Mouse (Mus musculus): ENCODE results near the gene Ppp1r16b. TPM values are rescaled to one million over a fixed set of nuclear protein-coding genes. Genes with fewer than 3 reads are reported as not detected.

Ppp1r16b gene
- polyA plus RNA-seq, 1 experiment = 3.7 TPM

- H3K27ac ChIP-seq (ENCODE audit: insufficient read depth, low read length) = no peak overlapping the region
Measured at GRCm38 (mm10) chr2:158643791-158644190, 21.4 kb upstream of the Ppp1r16b start.

GRCm38 (mm10) chr2:158651159-158651908 lies 13.9 kb upstream of the Ppp1r16b start:
- TF ChIP-seq EP300 (IDR thresholded peaks at IDR 0.05; ENCODE audit: insufficient read depth, low read depth, low read length) = no peak
- no peak for TF ChIP-seq POLR2A (IDR thresholded peaks at IDR 0.05; ENCODE audit: insufficient read depth, low read length)
- TF ChIP-seq CTCF (IDR thresholded peaks at IDR 0.05; ENCODE audit: low read depth, low read length) = no peak
- no peak overlapping the region for H3K4me3 ChIP-seq (ENCODE audit: low read depth, low read length)
- no peak overlapping the region for H3K27ac ChIP-seq (ENCODE audit: insufficient read depth, low read length)
- no peaks in the 10 kb centered on the region for H3K27me3 ChIP-seq (ENCODE audit: control insufficient read depth, insufficient read depth, low read length, poor library complexity, severe bottlenecking)
- H3K36me3 ChIP-seq (ENCODE audit: control insufficient read depth, insufficient read depth, low read length, poor library complexity, severe bottlenecking) = no peaks in the 10 kb centered on the region
- H3K9ac ChIP-seq (ENCODE audit: low read depth, poor library complexity, severe bottlenecking) = no peak overlapping the region
- no peaks in the 10 kb centered on the region for H3K9me3 ChIP-seq (replicated peaks; ENCODE audit: control insufficient read depth, insufficient read depth, low read length, poor library complexity, severe bottlenecking)
- H3K4me1 ChIP-seq (ENCODE audit: control insufficient read depth, insufficient read depth, low read length) = no peaks in the 10 kb centered on the region

More at GRCm38 (mm10) chr2:158643791-158644190, 21.4 kb upstream of the Ppp1r16b start:
- Histone ChIP-seq H3K9me3 (replicated peaks; ENCODE audit: control insufficient read depth, insufficient read depth, low read length, poor library complexity, severe bottlenecking) (no peaks in the 10 kb centered on the region), H3K4me3 (ENCODE audit: low read depth, low read length) (no peak overlapping the region), H3K36me3 (ENCODE audit: control insufficient read depth, insufficient read depth, low read length, poor library complexity, severe bottlenecking) (0 out of 2 replicates have a peak, but pooled peaks cover 5% of the 10 kb centered on the region), H3K4me1 (ENCODE audit: control insufficient read depth, insufficient read depth, low read length) (no peaks in the 10 kb centered on the region), H3K27me3 (ENCODE audit: control insufficient read depth, insufficient read depth, low read length, poor library complexity, severe bottlenecking) (no peaks in the 10 kb centered on the region), H3K9ac (ENCODE audit: low read depth, poor library complexity, severe bottlenecking) (no peak overlapping the region)
- TF ChIP-seq POLR2A (IDR thresholded peaks at IDR 0.05; ENCODE audit: insufficient read depth, low read length) (no peak), EP300 (IDR thresholded peaks at IDR 0.05; ENCODE audit: insufficient read depth, low read depth, low read length) (no peak), CTCF (IDR thresholded peaks at IDR 0.05; ENCODE audit: low read depth, low read length) (no peak)

- Histone ChIP-seq H3K36me3 (ENCODE audit: control insufficient read depth, insufficient read depth, low read length, poor library complexity, severe bottlenecking) (no peaks in the 10 kb centered on the region), H3K27ac (ENCODE audit: insufficient read depth, low read length) (no peak overlapping the region), H3K9me3 (replicated peaks; ENCODE audit: control insufficient read depth, insufficient read depth, low read length, poor library complexity, severe bottlenecking) (no peaks in the 10 kb centered on the region), H3K9ac (ENCODE audit: low read depth, poor library complexity, severe bottlenecking) (no peak overlapping the region), H3K4me3 (ENCODE audit: low read depth, low read length) (no peak overlapping the region), H3K27me3 (ENCODE audit: control insufficient read depth, insufficient read depth, low read length, poor library complexity, severe bottlenecking) (no peaks in the 10 kb centered on the region), H3K4me1 (ENCODE audit: control insufficient read depth, insufficient read depth, low read length) (no peaks in the 10 kb centered on the region)
- TF ChIP-seq EP300 (IDR thresholded peaks at IDR 0.05; ENCODE audit: insufficient read depth, low read depth, low read length) (no peak), CTCF (IDR thresholded peaks at IDR 0.05; ENCODE audit: low read depth, low read length) (peak; percentile 95), POLR2A (IDR thresholded peaks at IDR 0.05; ENCODE audit: insufficient read depth, low read length) (no peak)
Measured at GRCm38 (mm10) chr2:158652985-158653384, 12.2 kb upstream of the Ppp1r16b start.

GRCm38 (mm10) chr2:158654717-158655116 lies 10.5 kb upstream of the Ppp1r16b start:
- Histone ChIP-seq H3K4me3 (ENCODE audit: low read depth, low read length) (no peak overlapping the region), H3K27me3 (ENCODE audit: control insufficient read depth, insufficient read depth, low read length, poor library complexity, severe bottlenecking) (no peaks in the 10 kb centered on the region), H3K27ac (ENCODE audit: insufficient read depth, low read length) (no peak overlapping the region), H3K9me3 (replicated peaks; ENCODE audit: control insufficient read depth, insufficient read depth, low read length, poor library complexity, severe bottlenecking) (no peaks in the 10 kb centered on the region), H3K36me3 (ENCODE audit: control insufficient read depth, insufficient read depth, low read length, poor library complexity, severe bottlenecking) (no peaks in the 10 kb centered on the region), H3K9ac (ENCODE audit: low read depth, poor library complexity, severe bottlenecking) (no peak overlapping the region), H3K4me1 (ENCODE audit: control insufficient read depth, insufficient read depth, low read length) (no peaks in the 10 kb centered on the region)
- no peak for TF ChIP-seq EP300 (IDR thresholded peaks at IDR 0.05; ENCODE audit: insufficient read depth, low read depth, low read length)
- no peak for TF ChIP-seq POLR2A (IDR thresholded peaks at IDR 0.05; ENCODE audit: insufficient read depth, low read length)
- no peak for TF ChIP-seq CTCF (IDR thresholded peaks at IDR 0.05; ENCODE audit: low read depth, low read length)

- Histone ChIP-seq H3K4me1 (ENCODE audit: control insufficient read depth, insufficient read depth, low read length) (no peaks in the 10 kb centered on the region), H3K9me3 (replicated peaks; ENCODE audit: control insufficient read depth, insufficient read depth, low read length, poor library complexity, severe bottlenecking) (no peaks in the 10 kb centered on the region), H3K4me3 (ENCODE audit: low read depth, low read length) (no peak overlapping the region), H3K36me3 (ENCODE audit: control insufficient read depth, insufficient read depth, low read length, poor library complexity, severe bottlenecking) (no peaks in the 10 kb centered on the region), H3K27ac (ENCODE audit: insufficient read depth, low read length) (no peak overlapping the region), H3K27me3 (ENCODE audit: control insufficient read depth, insufficient read depth, low read length, poor library complexity, severe bottlenecking) (no peaks in the 10 kb centered on the region), H3K9ac (ENCODE audit: low read depth, poor library complexity, severe bottlenecking) (no peak overlapping the region)
- TF ChIP-seq CTCF (IDR thresholded peaks at IDR 0.05; ENCODE audit: low read depth, low read length) = no peak
- no peak for TF ChIP-seq POLR2A (IDR thresholded peaks at IDR 0.05; ENCODE audit: insufficient read depth, low read length)
- TF ChIP-seq EP300 (IDR thresholded peaks at IDR 0.05; ENCODE audit: insufficient read depth, low read depth, low read length) = no peak
Measured at GRCm38 (mm10) chr2:158655806-158656205, 9.4 kb upstream of the Ppp1r16b start.

GRCm38 (mm10) chr2:158658822-158659221 lies 6.4 kb upstream of the Ppp1r16b start:
- Histone ChIP-seq H3K4me1 (ENCODE audit: control insufficient read depth, insufficient read depth, low read length) (no peaks in the 10 kb centered on the region), H3K9ac (ENCODE audit: low read depth, poor library complexity, severe bottlenecking) (no peak overlapping the region), H3K27ac (ENCODE audit: insufficient read depth, low read length) (no peak overlapping the region), H3K4me3 (ENCODE audit: low read depth, low read length) (no peak overlapping the region), H3K9me3 (replicated peaks; ENCODE audit: control insufficient read depth, insufficient read depth, low read length, poor library complexity, severe bottlenecking) (no peaks in the 10 kb centered on the region), H3K27me3 (ENCODE audit: control insufficient read depth, insufficient read depth, low read length, poor library complexity, severe bottlenecking) (no peaks in the 10 kb centered on the region), H3K36me3 (ENCODE audit: control insufficient read depth, insufficient read depth, low read length, poor library complexity, severe bottlenecking) (no peaks in the 10 kb centered on the region)
- TF ChIP-seq CTCF (IDR thresholded peaks at IDR 0.05; ENCODE audit: low read depth, low read length) (no peak), EP300 (IDR thresholded peaks at IDR 0.05; ENCODE audit: insufficient read depth, low read depth, low read length) (no peak), POLR2A (IDR thresholded peaks at IDR 0.05; ENCODE audit: insufficient read depth, low read length) (no peak)

All from ES-Bruce4 (cell line).